Mouse (Mus musculus): Measurements from ENCODE around the gene Cyb561d1. TPM values are rescaled to one million over a fixed set of nuclear protein-coding genes. Genes with fewer than 3 reads are reported as not detected.
"Not testable (repeated sequence)": the region's sequence is repeated elsewhere in the genome, so short reads cannot be mapped to it uniquely, and the experiment has no call there.

The Cyb561d1 gene
- polyA plus RNA-seq (2015; fragmentation: Nextera tagmentation; extraction: Ambion mirVana) = 2.7 and 3.9 TPM in 2 replicates

GRCm38 (mm10) chr3:108200329-108201323, at the start of gene Cyb561d1:
Gene Cyb561d1 (minus strand): TSS chr3:108201212.
- peak within 1 kb of the TSS; percentile 69 for H3K9ac ChIP-seq (ENCODE audit: low read depth, low read length)
- 3% methylated on average over 44 of the region's 44 CpGs for WGBS
- peak; percentile 84 for ATAC-seq
- no peaks in the 10 kb centered on the region for H3K27me3 ChIP-seq (replicated peaks; ENCODE audit: control insufficient read depth, insufficient read depth, low read length)
- H3K9me3 ChIP-seq (ENCODE audit: control insufficient read depth, low read length) = no peaks in the 10 kb centered on the region
- peaks cover 18% of the 10 kb centered on the region for H3K36me3 ChIP-seq (ENCODE audit: control insufficient read depth, insufficient read depth, low read length)
- H3K27ac ChIP-seq (ENCODE audit: low read depth, low read length) = peak within 1 kb of the TSS; percentile 74
- peaks cover 22% of the 10 kb centered on the region for H3K4me1 ChIP-seq (ENCODE audit: control insufficient read depth, insufficient read depth, low read depth, low read length)
- peak within 1 kb of the TSS; percentile 58 for H3K4me3 ChIP-seq (ENCODE audit: low read length)
- peak within 1 kb of the TSS; percentile 69 for H3K4me2 ChIP-seq (ENCODE audit: low read length)

DNA sequence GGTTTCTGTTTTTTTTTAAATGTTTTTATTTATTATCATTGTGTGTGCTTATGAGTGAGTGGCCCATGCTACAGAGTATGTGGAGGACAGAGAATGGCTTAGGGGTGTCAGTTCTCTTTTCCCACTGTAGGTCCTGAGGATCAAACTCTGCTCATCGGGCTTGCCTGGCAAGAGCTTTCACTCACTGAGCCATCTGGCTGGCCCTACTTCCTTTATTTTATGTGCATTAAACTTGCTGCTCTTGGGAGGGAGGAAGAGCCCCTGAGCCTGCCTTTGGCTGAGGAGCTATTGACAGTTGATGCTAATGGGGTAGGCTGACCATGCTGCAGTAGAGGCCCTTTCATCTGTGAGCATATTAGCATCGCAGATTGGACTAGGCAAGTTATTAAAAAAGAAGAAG, 45.8 kb upstream of the Cyb561d1 start:
- H3K4me1 ChIP-seq (ENCODE audit: control insufficient read depth, insufficient read depth, low read depth, low read length) = no peaks in the 10 kb centered on the region
- H3K9me3 ChIP-seq (ENCODE audit: control insufficient read depth, low read length) = no peaks in the 10 kb centered on the region
- H3K9ac ChIP-seq (ENCODE audit: low read depth, low read length) = no peak overlapping the region
- H3K36me3 ChIP-seq (ENCODE audit: control insufficient read depth, insufficient read depth, low read length) = no peaks in the 10 kb centered on the region
- no peak overlapping the region for H3K4me2 ChIP-seq (ENCODE audit: low read length)
- ATAC-seq = no peak
- 79% methylated on average over 2 of the region's 2 CpGs for WGBS
- H3K27ac ChIP-seq (ENCODE audit: low read depth, low read length) = no peak overlapping the region
- no peak overlapping the region for H3K4me3 ChIP-seq (ENCODE audit: low read length)
- H3K27me3 ChIP-seq (replicated peaks; ENCODE audit: control insufficient read depth, insufficient read depth, low read length) = no peaks in the 10 kb centered on the region

DNA sequence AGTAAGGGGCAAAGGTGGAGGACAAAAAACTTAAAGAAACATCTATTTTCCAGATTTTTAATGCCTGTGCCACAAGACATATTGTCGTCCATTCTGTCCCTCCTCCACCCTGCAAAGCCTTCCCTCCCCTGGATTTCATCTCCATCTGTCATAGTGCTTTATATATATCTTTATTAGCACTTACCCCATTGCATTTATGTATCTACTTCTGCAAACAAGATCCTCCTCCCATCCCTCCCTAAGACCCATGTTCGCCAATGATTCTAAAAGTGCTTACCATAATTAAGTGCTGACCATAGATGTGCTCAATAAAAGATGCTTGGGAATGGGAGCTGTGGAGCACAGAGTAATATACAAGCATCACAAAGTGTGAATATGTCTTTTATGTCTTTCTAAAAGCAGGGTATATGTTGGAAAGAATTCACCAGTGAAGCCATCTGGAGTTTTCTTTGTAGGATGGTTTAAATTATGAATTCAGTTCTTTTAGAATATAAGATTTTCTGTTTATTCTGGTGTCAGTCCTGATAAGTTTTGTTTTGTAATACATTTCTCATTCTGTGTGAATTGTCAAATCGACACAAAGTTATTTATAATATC, 40.3 kb upstream of the Cyb561d1 start:
- Histone ChIP-seq H3K4me3 (ENCODE audit: low read length) (no peak overlapping the region), H3K27me3 (replicated peaks; ENCODE audit: control insufficient read depth, insufficient read depth, low read length) (no peaks in the 10 kb centered on the region), H3K4me2 (ENCODE audit: low read length) (no peak overlapping the region), H3K9me3 (ENCODE audit: control insufficient read depth, low read length) (no peaks in the 10 kb centered on the region), H3K9ac (ENCODE audit: low read depth, low read length) (no peak overlapping the region), H3K36me3 (ENCODE audit: control insufficient read depth, insufficient read depth, low read length) (no peaks in the 10 kb centered on the region), H3K4me1 (ENCODE audit: control insufficient read depth, insufficient read depth, low read depth, low read length) (no peaks in the 10 kb centered on the region), H3K27ac (ENCODE audit: low read depth, low read length) (no peak overlapping the region)
- ATAC-seq = no peak
- 94% methylated on average over 3 of the region's 3 CpGs for WGBS

DNA sequence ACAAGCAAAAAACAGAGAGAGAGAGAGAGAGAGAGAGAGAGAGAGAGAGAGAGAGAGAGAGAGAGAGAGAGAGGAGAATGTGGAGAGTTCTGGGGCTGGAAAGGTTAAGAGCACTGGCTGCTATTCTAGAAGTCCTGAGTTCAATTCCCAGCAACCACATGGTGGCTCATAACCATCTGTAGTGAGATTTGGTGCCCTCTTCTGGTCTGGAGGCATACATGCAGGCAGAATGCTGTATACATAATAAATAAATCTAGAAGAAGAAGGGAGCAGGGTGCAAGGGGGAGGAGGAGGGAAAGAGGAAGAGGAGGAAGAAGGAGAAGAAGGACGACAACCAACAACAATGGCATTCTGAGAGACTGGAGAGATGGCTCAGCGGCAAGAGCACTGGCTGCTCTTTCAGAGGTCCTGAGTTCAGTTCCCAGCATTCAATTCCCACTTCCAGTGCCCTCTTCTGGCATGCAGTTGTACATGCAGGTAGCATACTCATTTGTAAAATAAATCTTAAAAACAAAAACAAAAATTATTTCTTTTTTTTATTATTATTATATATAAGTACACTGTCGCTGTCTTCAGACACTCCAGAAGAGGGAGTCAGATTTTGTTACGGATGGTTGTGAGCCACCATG, 36.6 kb upstream of the Cyb561d1 start:
- not testable (repeated sequence) for H3K36me3 ChIP-seq (ENCODE audit: control insufficient read depth, insufficient read depth, low read length); ATAC-seq; H3K9me3 ChIP-seq (ENCODE audit: control insufficient read depth, low read length); H3K9ac ChIP-seq (ENCODE audit: low read depth, low read length); H3K27ac ChIP-seq (ENCODE audit: low read depth, low read length); H3K4me3 ChIP-seq (ENCODE audit: low read length); H3K4me2 ChIP-seq (ENCODE audit: low read length); H3K27me3 ChIP-seq (replicated peaks; ENCODE audit: control insufficient read depth, insufficient read depth, low read length); H3K4me1 ChIP-seq (ENCODE audit: control insufficient read depth, insufficient read depth, low read depth, low read length)
- WGBS = 87% methylated on average over 4 of the region's 4 CpGs

GRCm38 (mm10) chr3:108231646-108232045, 30.6 kb upstream of the Cyb561d1 start:
- WGBS = 90% methylated on average over 4 of the region's 4 CpGs
- Histone ChIP-seq H3K4me3 (ENCODE audit: low read length) (no peak overlapping the region), H3K9ac (ENCODE audit: low read depth, low read length) (no peak overlapping the region), H3K4me2 (ENCODE audit: low read length) (no peak overlapping the region), H3K36me3 (ENCODE audit: control insufficient read depth, insufficient read depth, low read length) (no peaks in the 10 kb centered on the region), H3K9me3 (ENCODE audit: control insufficient read depth, low read length) (no peaks in the 10 kb centered on the region), H3K27me3 (replicated peaks; ENCODE audit: control insufficient read depth, insufficient read depth, low read length) (peaks cover 8% of the 10 kb centered on the region), H3K27ac (ENCODE audit: low read depth, low read length) (no peak overlapping the region), H3K4me1 (ENCODE audit: control insufficient read depth, insufficient read depth, low read depth, low read length) (peaks cover under 1% of the 10 kb centered on the region)
- ATAC-seq = no peak

DNA sequence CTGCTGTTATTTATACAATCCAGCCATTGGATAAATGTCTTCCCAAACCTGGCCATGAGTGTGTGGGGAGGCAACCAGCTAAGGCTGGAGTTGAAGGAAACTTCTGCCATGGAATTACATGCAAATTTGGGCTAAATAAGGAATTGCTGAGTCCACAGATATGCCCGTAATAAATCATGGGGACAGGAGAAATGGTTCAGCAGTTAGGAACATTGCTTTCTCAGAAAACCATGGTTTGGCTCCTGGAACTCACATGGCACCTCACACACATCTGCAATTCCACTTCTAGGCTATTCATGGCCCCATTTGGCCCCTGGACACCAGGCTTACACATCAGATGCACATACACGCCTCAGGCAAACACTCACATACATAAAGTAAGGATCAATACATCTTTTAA, 26.5 kb upstream of the Cyb561d1 start:
- WGBS = 78% methylated on average over 2 of the region's 2 CpGs
- Histone ChIP-seq H3K9me3 (ENCODE audit: control insufficient read depth, low read length) (no peaks in the 10 kb centered on the region), H3K4me3 (ENCODE audit: low read length) (no peak overlapping the region), H3K4me2 (ENCODE audit: low read length) (no peak overlapping the region), H3K27me3 (replicated peaks; ENCODE audit: control insufficient read depth, insufficient read depth, low read length) (peaks cover 29% of the 10 kb centered on the region), H3K4me1 (ENCODE audit: control insufficient read depth, insufficient read depth, low read depth, low read length) (peaks cover 10% of the 10 kb centered on the region), H3K27ac (ENCODE audit: low read depth, low read length) (no peak overlapping the region), H3K9ac (ENCODE audit: low read depth, low read length) (no peak overlapping the region), H3K36me3 (ENCODE audit: control insufficient read depth, insufficient read depth, low read length) (no peaks in the 10 kb centered on the region)
- ATAC-seq = no peak

DNA sequence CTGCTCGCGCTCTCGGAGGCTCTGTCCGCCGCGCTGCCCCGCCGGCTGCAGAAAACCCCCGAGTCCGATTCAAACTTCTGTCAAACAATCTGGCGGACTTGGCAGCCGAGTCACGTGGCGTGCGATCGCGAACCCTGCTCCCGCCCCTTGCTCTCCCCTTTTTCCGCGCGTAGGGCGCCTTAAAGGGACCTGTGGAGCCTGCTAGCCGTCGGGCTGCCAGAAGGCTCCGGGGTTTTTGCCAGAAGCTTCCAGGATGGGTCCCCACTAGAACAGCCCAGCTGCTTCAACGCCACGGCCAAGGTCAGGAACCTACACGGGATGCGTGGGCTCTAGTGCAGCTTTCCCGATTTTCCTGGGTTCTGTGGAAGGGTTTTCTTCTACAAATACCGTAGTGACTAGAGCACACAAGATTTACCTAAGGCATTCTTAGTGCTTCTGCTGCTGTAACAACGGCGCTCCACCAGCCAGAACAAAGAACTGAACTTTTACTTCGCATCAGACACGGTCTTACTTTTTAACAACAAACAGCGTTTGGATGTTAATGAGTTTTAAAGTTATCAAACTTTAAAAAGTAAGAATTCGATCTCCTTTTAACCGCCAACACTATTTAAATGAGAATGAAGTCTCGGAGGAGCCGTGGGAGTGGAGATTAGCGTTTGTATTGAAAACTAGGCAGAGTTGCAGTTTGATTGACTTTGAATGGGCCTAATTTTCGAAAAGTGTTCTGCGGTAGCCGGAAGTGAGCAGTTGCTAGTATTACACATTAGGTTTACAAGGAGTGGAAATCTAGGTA, 25.7 kb upstream of the Cyb561d1 start, which contains the start of gene Sypl2:
TSS of gene Sypl2 (minus strand) at position 91 of the 793 bp plus-strand sequence.
- Histone ChIP-seq H3K27ac (ENCODE audit: low read depth, low read length) (no peak within 1 kb of the TSS), H3K27me3 (replicated peaks; ENCODE audit: control insufficient read depth, insufficient read depth, low read length) (peaks cover 29% of the 10 kb centered on the region), H3K36me3 (ENCODE audit: control insufficient read depth, insufficient read depth, low read length) (no peaks in the 10 kb centered on the region), H3K4me1 (ENCODE audit: control insufficient read depth, insufficient read depth, low read depth, low read length) (peaks cover 10% of the 10 kb centered on the region), H3K9me3 (ENCODE audit: control insufficient read depth, low read length) (no peaks in the 10 kb centered on the region), H3K4me2 (ENCODE audit: low read length) (peak within 1 kb of the TSS; percentile 76), H3K4me3 (ENCODE audit: low read length) (peak within 1 kb of the TSS; percentile 42), H3K9ac (ENCODE audit: low read depth, low read length) (peak within 1 kb of the TSS; percentile 45)
- WGBS = 3% methylated on average over 34 of the region's 44 CpGs
- peak; percentile 42; the same call in 1 of the 2 replicates for ATAC-seq

GRCm38 (mm10) chr3:108225711-108226557, 24.9 kb upstream of the Cyb561d1 start:
- ATAC-seq = peak; percentile 27
- Histone ChIP-seq H3K36me3 (ENCODE audit: control insufficient read depth, insufficient read depth, low read length) (no peaks in the 10 kb centered on the region), H3K27me3 (replicated peaks; ENCODE audit: control insufficient read depth, insufficient read depth, low read length) (peaks cover 29% of the 10 kb centered on the region), H3K4me1 (ENCODE audit: control insufficient read depth, insufficient read depth, low read depth, low read length) (peaks cover 10% of the 10 kb centered on the region), H3K9ac (ENCODE audit: low read depth, low read length) (peak overlapping the region; percentile 45), H3K4me2 (ENCODE audit: low read length) (peak overlapping the region; percentile 76), H3K9me3 (ENCODE audit: control insufficient read depth, low read length) (no peaks in the 10 kb centered on the region), H3K4me3 (ENCODE audit: low read length) (peak overlapping the region; percentile 42), H3K27ac (ENCODE audit: low read depth, low read length) (no peak overlapping the region)
- WGBS = 3% methylated on average over 56 of the region's 67 CpGs
